Mouse (Mus musculus) forebrain, embryonic 10.5 days (tissue): ENCODE data around the gene Mlip. TPM values are rescaled to one million over a fixed set of nuclear protein-coding genes. Genes with fewer than 3 reads are reported as not detected.

ENCODE experiments used
- DNase-seq: peaks from one replicate; pipeline ENCODE4 v3.0.0-alpha.2; 2017; ENCODE audit warnings: low spot score; ENCODE audit errors: extremely low spot score
- H3K27ac ChIP-seq: fragments of 300-500 bp; sonication (generic); 2 replicates; pipeline ENCODE4 v1.5.1; 2016; ENCODE audit warnings: mild to moderate bottlenecking
- H3K27me3 ChIP-seq: fragments of 300-500 bp; sonication (generic); 2 replicates; pipeline ENCODE4 v1.6.1; 2016; ENCODE audit warnings: mild to moderate bottlenecking; ENCODE audit not compliant: poor library complexity, severe bottlenecking
- H3K36me3 ChIP-seq: fragments of 300-500 bp; sonication (generic); replicated peaks from 2 replicates; pipeline ENCODE4 v1.6.1; 2016; ENCODE audit warnings: mild to moderate bottlenecking, moderate library complexity
- H3K4me1 ChIP-seq: fragments of 300-500 bp; sonication (generic); 2 replicates; pipeline ENCODE4 v1.6.1; 2016
- H3K4me3 ChIP-seq: fragments of 300-500 bp; sonication (generic); 2 replicates; pipeline ENCODE4 v1.5.1; 2016; ENCODE audit warnings: mild to moderate bottlenecking, moderate library complexity
- H3K9me3 ChIP-seq: fragments of 300-500 bp; sonication (generic); 2 replicates; pipeline ENCODE4 v1.6.1; 2016; ENCODE audit warnings: mild to moderate bottlenecking, moderate library complexity
- WGBS: fragments of 180-500 bp; shearing (Covaris S2); methylation state at CpG from one replicate; pipeline ENCODE4 v1.1.7; 2016; 5-methylcytosine and 5-hydroxymethylcytosine counted together
- polyA plus RNA-seq: library from polyadenylated mRNA; unstranded; fragments of >200 nt; fragmentation: Nextera tagmentation; extraction: Ambion mirVana; gene quantifications from 2 replicates; pipeline ENCODE4 v1.2.1, GENCODE M21; 2016

Mlip gene
- polyA plus RNA-seq: not detected in 2 replicates

DNA sequence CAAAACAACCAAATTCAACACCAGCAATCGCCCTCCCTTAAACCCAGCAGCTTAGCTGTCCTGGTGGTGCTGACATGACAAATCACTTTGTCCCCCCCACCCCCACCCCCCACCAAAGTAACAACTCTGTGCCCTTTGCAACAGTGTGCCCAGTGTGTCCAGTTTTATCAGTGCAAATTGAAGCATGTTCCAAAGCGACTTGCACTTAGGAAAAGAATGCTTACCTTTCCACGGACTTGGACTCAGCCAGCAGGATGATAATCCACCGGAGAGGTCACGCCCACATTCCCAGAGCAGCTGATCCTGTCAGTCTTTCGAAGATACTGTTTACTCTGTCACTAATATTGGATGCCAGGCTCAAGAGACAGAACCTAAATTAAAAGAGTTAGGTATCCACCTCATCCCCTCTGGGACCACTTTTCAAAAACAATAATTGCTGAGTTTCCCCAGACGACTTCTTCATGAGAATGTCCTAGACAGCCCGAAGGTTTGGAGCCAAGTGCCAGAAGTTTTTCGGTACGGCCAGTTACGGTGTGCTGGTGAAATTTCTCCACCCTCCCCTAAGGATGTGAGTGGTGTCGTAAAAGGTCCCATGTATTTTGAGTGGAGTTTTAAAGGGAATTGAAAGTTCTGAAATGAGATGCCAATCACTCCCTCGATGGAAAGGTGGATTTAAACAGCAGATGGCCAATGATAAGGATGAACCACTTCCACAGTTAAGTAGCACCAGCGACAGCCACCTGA is at the start of gene Mlip:
Mlip (minus strand) TSS at position 538 of the 744 bp plus-strand sequence.
- no peak for DNase-seq
- 84% methylated on average over 14 of the region's 14 CpGs for WGBS
- no peaks in the 10 kb centered on the region for H3K27me3 ChIP-seq

GRCm38 (mm10) chr9:77399801-77400200 is 47.0 kb upstream of the Mlip start:
- Histone ChIP-seq H3K27ac (no peak overlapping the region), H3K27me3 (peaks cover 9% of the 10 kb centered on the region; the same call in 1 of the 2 replicates), H3K4me3 (no peak overlapping the region), H3K9me3 (no peaks in the 10 kb centered on the region), H3K4me1 (peaks cover 15% of the 10 kb centered on the region), H3K36me3 (no peaks in the 10 kb centered on the region)
- no peak for DNase-seq
- 94% methylated on average over 5 of the region's 5 CpGs for WGBS

More for the DNA sequence above, at the start of gene Mlip:
- no peak within 1 kb of the TSS for H3K27ac ChIP-seq
- H3K4me1 ChIP-seq: no peaks in the 10 kb centered on the region
- H3K9me3 ChIP-seq: no peaks in the 10 kb centered on the region
- H3K36me3 ChIP-seq: no peaks in the 10 kb centered on the region
- H3K4me3 ChIP-seq: no peak within 1 kb of the TSS

DNA sequence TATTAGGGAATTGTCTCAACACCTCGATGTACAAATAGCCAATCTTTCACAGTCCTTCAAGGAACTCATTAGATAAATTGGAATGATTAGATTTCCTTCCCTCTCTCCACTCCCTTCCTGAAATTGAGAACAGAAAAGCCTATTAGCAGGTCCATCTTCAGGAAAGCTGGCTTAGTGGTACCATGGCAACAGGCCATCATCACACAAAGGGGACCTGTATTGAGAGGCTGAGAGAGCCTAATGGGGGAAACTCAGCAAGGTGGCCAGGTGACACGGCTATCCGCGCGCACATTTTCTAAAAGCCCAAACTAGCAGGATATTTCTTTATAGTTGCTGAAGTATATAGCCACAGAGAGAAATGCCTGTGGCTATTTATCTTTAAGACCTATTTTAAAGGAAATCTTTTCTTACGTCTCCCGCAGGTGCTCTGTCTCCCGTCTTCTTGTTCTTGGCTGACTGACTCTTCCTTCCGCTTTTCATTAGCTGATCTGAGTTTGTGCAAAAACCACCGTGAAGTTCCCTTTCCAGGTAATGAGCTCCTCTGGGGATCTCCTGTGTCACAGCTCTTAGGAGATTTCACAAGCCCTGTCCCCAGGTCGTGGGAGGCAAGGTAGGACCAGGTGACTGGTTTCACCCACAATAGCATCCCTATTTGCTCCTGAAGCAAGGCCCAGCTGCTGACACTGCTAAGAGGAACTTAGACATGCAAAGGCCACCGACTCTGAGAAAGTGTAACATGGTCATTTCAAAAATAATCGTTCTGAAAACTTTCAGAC is 46.3 kb upstream of the Mlip start:
- H3K36me3 ChIP-seq: no peaks in the 10 kb centered on the region
- WGBS: 38% methylated on average over 13 of the region's 13 CpGs
- H3K9me3 ChIP-seq: no peaks in the 10 kb centered on the region
- H3K4me1 ChIP-seq: peaks cover 15% of the 10 kb centered on the region
- peaks cover 9% of the 10 kb centered on the region; the same call in 1 of the 2 replicates for H3K27me3 ChIP-seq
- no peak overlapping the region for H3K27ac ChIP-seq
- H3K4me3 ChIP-seq: no peak overlapping the region
- DNase-seq: peak; percentile 36

- Histone ChIP-seq H3K9me3 (no peaks in the 10 kb centered on the region), H3K4me1 (peaks cover 15% of the 10 kb centered on the region), H3K27me3 (peaks cover 9% of the 10 kb centered on the region; the same call in 1 of the 2 replicates), H3K27ac (no peak overlapping the region), H3K36me3 (no peaks in the 10 kb centered on the region), H3K4me3 (no peak overlapping the region)
- 77% methylated on average over 4 of the region's 4 CpGs for WGBS
- no peak for DNase-seq
Measured at GRCm38 (mm10) chr9:77397027-77397426, 44.3 kb upstream of the Mlip start.

DNA sequence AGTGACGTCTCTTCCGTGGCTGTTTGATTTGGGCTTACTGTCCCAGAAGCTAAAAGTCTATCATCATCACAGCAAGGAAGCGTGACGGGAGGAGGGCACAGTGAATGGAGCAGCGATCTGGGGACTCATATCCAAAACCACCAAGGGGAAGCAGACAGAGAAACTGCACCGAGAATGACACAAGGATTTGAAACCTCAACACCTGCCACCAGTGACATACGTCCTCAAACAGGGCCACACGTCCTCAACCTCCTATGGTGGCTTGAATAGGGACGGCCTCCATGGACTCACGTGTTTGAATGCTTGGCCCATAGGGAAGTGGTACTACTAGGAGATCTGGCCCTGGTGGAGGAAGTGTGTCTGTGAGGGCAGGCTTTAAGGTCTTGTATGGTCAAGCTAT is 38.5 kb upstream of the Mlip start:
- peaks cover 1% of the 10 kb centered on the region; the same call in 1 of the 2 replicates for H3K4me1 ChIP-seq
- H3K4me3 ChIP-seq: no peak overlapping the region
- no peaks in the 10 kb centered on the region for H3K9me3 ChIP-seq
- no peak for DNase-seq
- no peaks in the 10 kb centered on the region for H3K36me3 ChIP-seq
- 92% methylated on average over 10 of the region's 10 CpGs for WGBS
- H3K27me3 ChIP-seq: peaks cover 9% of the 10 kb centered on the region; the same call in 1 of the 2 replicates
- no peak overlapping the region for H3K27ac ChIP-seq

- Histone ChIP-seq H3K36me3 (no peaks in the 10 kb centered on the region), H3K4me1 (no peaks in the 10 kb centered on the region), H3K4me3 (no peak overlapping the region), H3K9me3 (no peaks in the 10 kb centered on the region), H3K27ac (no peak overlapping the region), H3K27me3 (no peaks in the 10 kb centered on the region)
- no peak for DNase-seq
- 92% methylated on average over 8 of the region's 8 CpGs for WGBS
Measured at GRCm38 (mm10) chr9:77388956-77389355, 36.2 kb upstream of the Mlip start.

DNA sequence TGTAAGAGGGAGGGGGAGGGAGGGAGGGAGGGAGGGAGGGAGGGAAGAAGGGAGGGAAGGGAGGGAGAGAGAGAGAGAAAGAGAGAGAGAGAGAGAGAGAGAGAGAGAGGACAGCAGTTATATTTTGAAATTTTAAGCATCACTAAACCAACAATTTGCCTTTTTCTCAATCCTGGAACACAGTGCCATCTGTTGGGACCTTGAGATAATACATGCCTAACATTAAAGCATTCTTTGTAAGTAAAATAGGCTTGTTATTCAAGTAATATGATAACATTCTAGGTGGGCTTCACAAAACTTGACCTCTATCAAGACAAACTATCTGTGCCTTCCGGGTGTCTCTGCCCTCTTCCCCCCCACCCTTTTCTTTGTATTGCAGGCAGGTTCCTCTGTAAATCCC is 34.0 kb upstream of the Mlip start:
- 50% methylated on average over 1 of the region's 1 CpGs for WGBS
- H3K4me3 ChIP-seq: no peak overlapping the region
- H3K27me3 ChIP-seq: no peaks in the 10 kb centered on the region
- H3K4me1 ChIP-seq: no peaks in the 10 kb centered on the region
- no peak for DNase-seq
- no peaks in the 10 kb centered on the region for H3K36me3 ChIP-seq
- H3K9me3 ChIP-seq: no peaks in the 10 kb centered on the region
- no peak overlapping the region for H3K27ac ChIP-seq

DNA sequence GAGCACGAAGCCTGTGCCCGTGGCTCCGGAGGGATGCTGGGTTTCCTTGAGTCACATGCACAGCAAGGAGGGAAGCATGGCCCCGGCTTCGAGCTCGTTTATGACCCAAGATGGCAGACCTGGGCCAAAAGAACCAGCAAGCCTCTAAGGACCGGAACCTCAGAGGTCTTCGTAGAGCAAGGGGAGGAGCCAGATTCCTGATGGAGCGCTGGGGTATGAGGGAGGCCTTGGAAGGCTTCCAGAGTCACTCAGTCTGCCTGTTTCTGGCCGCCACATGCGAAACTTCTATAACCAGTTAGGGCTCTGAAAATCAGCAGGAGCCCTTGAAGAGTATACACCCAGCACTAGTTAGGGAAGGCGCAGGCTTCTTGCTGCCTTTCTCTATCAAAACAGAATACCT is 32.8 kb upstream of the Mlip start:
- H3K4me3 ChIP-seq: no peak overlapping the region
- H3K4me1 ChIP-seq: no peaks in the 10 kb centered on the region
- H3K9me3 ChIP-seq: no peaks in the 10 kb centered on the region
- DNase-seq: no peak
- 0 out of 2 replicates have a peak, but pooled peaks cover 4% of the 10 kb centered on the region for H3K27me3 ChIP-seq
- no peaks in the 10 kb centered on the region for H3K36me3 ChIP-seq
- H3K27ac ChIP-seq: no peak overlapping the region
- 93% methylated on average over 12 of the region's 12 CpGs for WGBS

- H3K36me3 ChIP-seq: no peaks in the 10 kb centered on the region
- WGBS: 89% methylated on average over 9 of the region's 9 CpGs
- H3K4me1 ChIP-seq: no peaks in the 10 kb centered on the region
- DNase-seq: no peak
- 0 out of 2 replicates have a peak, but pooled peaks cover 4% of the 10 kb centered on the region for H3K27me3 ChIP-seq
- H3K4me3 ChIP-seq: no peak overlapping the region
- H3K9me3 ChIP-seq: no peaks in the 10 kb centered on the region
- no peak overlapping the region for H3K27ac ChIP-seq
Measured at GRCm38 (mm10) chr9:77384651-77385050, 31.9 kb upstream of the Mlip start.

DNA sequence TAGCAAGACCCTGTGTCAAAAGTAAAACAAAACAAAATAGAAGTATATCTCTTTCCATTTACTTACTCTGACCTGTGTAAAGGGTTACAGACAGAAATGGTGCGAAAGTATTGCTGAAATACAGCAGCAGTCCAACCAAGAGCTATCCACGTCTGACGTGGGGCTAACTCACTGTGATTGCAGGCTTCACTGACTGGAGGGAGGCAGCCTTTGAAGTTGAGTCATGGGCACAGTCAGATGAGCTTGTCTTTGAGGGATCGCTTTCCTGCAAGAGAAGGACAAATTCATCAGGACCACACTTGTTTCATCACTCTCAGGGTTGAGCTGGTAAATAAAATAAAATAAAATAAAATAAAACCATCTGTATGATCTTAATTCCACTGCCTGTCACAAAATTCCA is 31.2 kb upstream of the Mlip start:
- no peaks in the 10 kb centered on the region for H3K9me3 ChIP-seq
- H3K4me3 ChIP-seq: no peak overlapping the region
- no peaks in the 10 kb centered on the region for H3K4me1 ChIP-seq
- no peaks in the 10 kb centered on the region for H3K36me3 ChIP-seq
- WGBS: 80% methylated on average over 4 of the region's 4 CpGs
- H3K27ac ChIP-seq: no peak overlapping the region
- H3K27me3 ChIP-seq: 0 out of 2 replicates have a peak, but pooled peaks cover 4% of the 10 kb centered on the region
- DNase-seq: no peak

DNA sequence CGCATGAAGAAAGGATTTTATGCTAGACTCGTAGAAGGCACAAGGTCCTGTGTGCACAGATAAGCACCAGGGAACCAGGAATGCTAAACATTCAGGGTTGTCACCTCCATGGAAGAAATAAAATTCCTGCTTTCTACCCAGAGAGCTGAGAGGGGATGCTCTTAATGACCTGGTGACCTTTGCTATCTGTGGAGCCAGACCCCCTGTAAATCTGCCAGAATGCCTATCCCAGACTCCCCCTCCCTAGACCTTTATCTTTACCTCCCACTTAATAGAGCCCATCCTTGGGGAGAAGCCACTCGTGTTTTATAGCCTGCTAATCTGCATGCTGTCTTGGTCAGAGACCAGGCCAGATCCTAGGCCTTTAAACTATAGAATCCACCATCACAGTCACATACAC is 29.7 kb upstream of the Mlip start:
- Histone ChIP-seq H3K36me3 (no peaks in the 10 kb centered on the region), H3K4me1 (no peaks in the 10 kb centered on the region), H3K27ac (no peak overlapping the region), H3K4me3 (no peak overlapping the region), H3K9me3 (no peaks in the 10 kb centered on the region), H3K27me3 (0 out of 2 replicates have a peak, but pooled peaks cover 4% of the 10 kb centered on the region)
- no peak for DNase-seq
- 47% methylated on average over 3 of the region's 3 CpGs for WGBS

DNA sequence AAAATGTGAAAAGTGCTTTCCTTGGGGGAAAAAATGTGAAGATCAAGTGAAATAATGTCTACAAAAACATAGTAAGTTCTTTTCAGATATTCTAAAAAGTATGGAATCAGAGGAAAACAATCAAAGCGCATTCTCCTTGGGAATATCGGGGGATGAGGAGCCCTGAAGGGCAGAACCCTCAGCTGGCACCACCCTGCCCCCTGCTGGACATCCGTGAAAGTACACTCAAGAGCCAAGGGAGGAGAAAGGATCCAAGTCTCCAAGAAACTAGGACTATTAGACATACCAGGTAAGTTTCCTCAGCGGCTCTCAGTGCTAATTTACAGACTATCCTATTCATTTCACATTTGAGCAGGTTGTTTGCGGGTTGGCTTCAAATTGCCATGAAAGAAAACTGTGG is 28.8 kb upstream of the Mlip start:
- no peak overlapping the region for H3K27ac ChIP-seq
- H3K27me3 ChIP-seq: 0 out of 2 replicates have a peak, but pooled peaks cover 4% of the 10 kb centered on the region
- H3K4me3 ChIP-seq: no peak overlapping the region
- H3K4me1 ChIP-seq: no peaks in the 10 kb centered on the region
- no peaks in the 10 kb centered on the region for H3K36me3 ChIP-seq
- 24% methylated on average over 5 of the region's 5 CpGs for WGBS
- peak; percentile 71 for DNase-seq
- no peaks in the 10 kb centered on the region for H3K9me3 ChIP-seq

DNA sequence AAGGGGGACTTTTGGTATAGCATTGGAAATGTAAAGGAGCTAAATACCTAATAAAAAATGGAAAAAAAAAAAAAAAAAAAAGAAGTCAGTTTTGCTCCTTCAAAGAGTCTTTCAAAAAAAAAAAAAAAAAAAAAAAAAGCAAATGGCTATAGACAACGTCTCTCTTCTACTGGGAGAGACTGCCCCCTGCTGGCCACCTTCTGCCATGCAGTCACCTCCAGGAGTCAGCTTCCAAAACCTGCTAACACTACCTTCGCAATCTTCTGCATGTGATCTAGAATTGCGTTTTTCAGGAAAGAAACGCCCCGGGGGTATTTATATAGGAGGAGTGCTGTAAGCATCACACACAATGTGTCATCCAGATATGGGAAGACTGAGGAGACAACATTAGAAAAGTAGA is 26.9 kb upstream of the Mlip start:
- H3K27ac ChIP-seq: no peak overlapping the region
- H3K36me3 ChIP-seq: no peaks in the 10 kb centered on the region
- WGBS: 39% methylated on average over 5 of the region's 5 CpGs
- H3K27me3 ChIP-seq: 0 out of 2 replicates have a peak, but pooled peaks cover 4% of the 10 kb centered on the region
- H3K4me3 ChIP-seq: no peak overlapping the region
- H3K9me3 ChIP-seq: no peaks in the 10 kb centered on the region
- no peaks in the 10 kb centered on the region for H3K4me1 ChIP-seq
- DNase-seq: peak; percentile 63
